Mouse (Mus musculus) G1E (cell line): ENCODE data around the gene Map2k3. TPM values are rescaled to one million over a fixed set of nuclear protein-coding genes. Genes with fewer than 3 reads are reported as not detected.

Experiments
- ATAC-seq: 2 replicates; pipeline ENCODE4 v1.8.0; 2016; ENCODE audit warnings: mild to moderate bottlenecking; ENCODE audit not compliant: insufficient number of reproducible peaks, poor library complexity, low FRiP score, severe bottlenecking; ENCODE audit errors: extremely low read depth
- DNase-seq: peaks from one replicate; pipeline ENCODE4 v3.0.0; 2012; ENCODE audit warnings: low spot score
- H3K27me3 ChIP-seq: 2 replicates; pipeline ENCODE4 v1.6.1; 2012; ENCODE audit warnings: mild to moderate bottlenecking, low read length, inconsistent platforms; ENCODE audit not compliant: insufficient read depth
- H3K36me3 ChIP-seq: replicated peaks from 2 replicates; pipeline ENCODE3; 2012; ENCODE audit warnings: mild to moderate bottlenecking, inconsistent platforms
- H3K4me1 ChIP-seq: 2 replicates; pipeline ENCODE4 v1.6.1; 2012; ENCODE audit warnings: low read depth, low read length, inconsistent platforms, mixed read lengths; ENCODE audit not compliant: insufficient read depth
- H3K4me3 ChIP-seq: 2 replicates; pipeline ENCODE4 v1.5.1; 2012; ENCODE audit warnings: low read depth, mild to moderate bottlenecking, inconsistent platforms, low read length, moderate library complexity, mixed read lengths
- H3K9me3 ChIP-seq: replicated peaks from 2 replicates; pipeline ENCODE4 v1.6.1; 2012; ENCODE audit warnings: inconsistent platforms
- CTCF ChIP-seq: IDR thresholded peaks from 2 replicates; pipeline ENCODE4 v1.5.1; 2012; ENCODE audit warnings: low read depth, low read length, inconsistent platforms, mixed read lengths
- GATA1 ChIP-seq: IDR thresholded peaks from 2 replicates; pipeline ENCODE4 v1.6.1; 2012; ENCODE audit warnings: borderline replicate concordance, low read length, inconsistent platforms, mixed read lengths
- GATA2 ChIP-seq: IDR thresholded peaks from 2 replicates; pipeline ENCODE4 v1.6.1; 2012; ENCODE audit warnings: low read depth, low read length, inconsistent platforms, borderline replicate concordance
- POLR2AphosphoS5 ChIP-seq: IDR thresholded peaks from 2 replicates; pipeline ENCODE4 v1.6.1; 2012; ENCODE audit warnings: low read depth, low read length, inconsistent platforms; ENCODE audit not compliant: insufficient replicate concordance
- TAL1 ChIP-seq: conservative IDR thresholded peaks from 2 replicates; pipeline ENCODE4 v1.6.1; 2012; ENCODE audit warnings: low read depth, low read length, inconsistent platforms, mixed read lengths
- polyA plus RNA-seq: library from polyadenylated mRNA; stranded (reverse); fragments of >175 nt; gene quantifications from 2 replicates; pipeline ENCODE4 v1.2.3, GENCODE M21; 2012
- total RNA-seq, 2 experiments: library from RNA; stranded (forward) in 1 of 2; stranded (reverse) in 1 of 2; fragments of 200-1000 nt in 1 of 2; fragments of >200 nt in 1 of 2; fragmentation: Nextera tagmentation in 1 of 2; gene quantifications; 2 replicates each; pipeline ENCODE4 v1.2.3; 2014 to 2017

The Map2k3 gene
- total and polyA plus RNA-seq, 3 experiments, result 30.6 to 189 (median 32.1) TPM

DNA sequence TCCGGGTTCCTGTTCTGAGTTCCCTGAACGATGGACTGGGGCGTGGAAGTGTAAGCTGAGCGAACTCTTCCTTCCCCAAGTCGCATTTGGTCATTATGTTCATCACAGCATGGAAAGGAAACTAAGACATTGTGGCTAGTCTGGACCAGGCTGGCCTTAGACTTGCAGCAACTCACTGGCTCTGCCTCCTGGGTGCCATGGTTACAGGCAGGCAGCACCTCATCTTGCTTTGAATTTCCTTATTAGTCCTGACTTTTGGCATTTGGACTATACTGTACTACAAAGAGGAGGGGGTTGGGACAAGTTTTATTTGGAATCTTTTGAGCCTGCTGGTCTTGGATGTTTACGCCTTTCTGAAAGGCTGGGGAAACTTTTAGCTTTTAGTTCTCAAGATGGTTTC lies 35.1 kb downstream of the Map2k3 start:
- ATAC-seq, result no peak
- no peak for DNase-seq
- TF ChIP-seq CTCF (no peak), GATA1 (no peak), TAL1 (no peak), POLR2AphosphoS5 (no peak), GATA2 (no peak)
- Histone ChIP-seq H3K36me3 (no peaks in the 10 kb centered on the region), H3K4me1 (no peaks in the 10 kb centered on the region; the same call in 1 of the 2 replicates), H3K27me3 (peaks cover 31% of the 10 kb centered on the region), H3K4me3 (no peak overlapping the region), H3K9me3 (peaks cover 2% of the 10 kb centered on the region; the same call in 1 of the 2 replicates)

DNA sequence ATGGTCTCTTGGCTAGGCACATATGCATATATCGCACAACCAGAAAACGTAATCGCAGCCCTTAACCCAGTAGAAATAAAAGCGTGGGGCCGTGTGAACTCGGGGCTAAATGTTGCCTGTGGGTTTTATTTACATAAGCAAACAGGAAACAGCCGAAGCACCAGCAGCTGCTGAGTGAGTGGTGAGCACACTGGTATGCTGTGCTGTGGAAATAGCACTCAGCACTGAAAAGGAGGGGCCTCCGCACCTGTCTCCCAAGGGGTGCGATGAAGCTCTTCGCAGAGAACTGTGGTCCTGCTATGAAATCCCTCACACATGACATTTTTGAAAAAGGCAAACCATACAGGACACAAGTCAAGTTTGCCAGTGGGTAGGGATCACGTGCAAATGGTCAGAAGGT lies 43.3 kb downstream of the Map2k3 start:
- DNase-seq (no peak), ATAC-seq (no peak)
- H3K9me3 ChIP-seq, result no peaks in the 10 kb centered on the region
- TF ChIP-seq GATA1, result no peak
- H3K4me3 ChIP-seq, result no peak overlapping the region
- H3K27me3 ChIP-seq, result peaks cover 21% of the 10 kb centered on the region
- H3K4me1 ChIP-seq, result no peaks in the 10 kb centered on the region
- H3K36me3 ChIP-seq, result no peaks in the 10 kb centered on the region

DNA sequence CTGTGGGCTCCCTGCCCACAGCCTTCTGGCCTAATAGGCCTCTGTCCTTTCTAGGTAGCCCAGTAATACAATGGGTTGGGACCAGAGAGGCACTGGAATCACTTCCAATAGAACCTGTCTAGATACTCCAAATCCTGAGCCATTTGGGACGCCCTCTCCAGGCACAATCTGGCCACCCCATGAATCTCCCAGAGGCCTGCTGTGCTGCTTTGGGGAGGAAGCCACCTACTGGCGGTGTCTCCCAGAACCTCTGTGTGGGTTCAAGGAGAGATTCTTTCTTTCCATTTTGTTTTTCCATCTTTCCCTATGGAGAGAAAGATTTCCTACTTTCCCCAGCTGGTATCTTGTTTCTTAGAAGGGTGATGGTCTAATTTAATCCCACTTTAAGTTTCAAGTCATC lies 44.4 kb downstream of the Map2k3 start:
- peaks cover 15% of the 10 kb centered on the region for H3K27me3 ChIP-seq
- H3K4me3 ChIP-seq, result no peak overlapping the region
- H3K36me3 ChIP-seq, result no peaks in the 10 kb centered on the region
- ATAC-seq, result no peak
- H3K4me1 ChIP-seq, result no peaks in the 10 kb centered on the region
- H3K9me3 ChIP-seq, result no peaks in the 10 kb centered on the region
- TF ChIP-seq GATA1, result no peak
- TF ChIP-seq CTCF, result no peak
- TF ChIP-seq GATA2, result no peak
- no peak for TF ChIP-seq POLR2AphosphoS5
- no peak for TF ChIP-seq TAL1
- no peak for DNase-seq

DNA sequence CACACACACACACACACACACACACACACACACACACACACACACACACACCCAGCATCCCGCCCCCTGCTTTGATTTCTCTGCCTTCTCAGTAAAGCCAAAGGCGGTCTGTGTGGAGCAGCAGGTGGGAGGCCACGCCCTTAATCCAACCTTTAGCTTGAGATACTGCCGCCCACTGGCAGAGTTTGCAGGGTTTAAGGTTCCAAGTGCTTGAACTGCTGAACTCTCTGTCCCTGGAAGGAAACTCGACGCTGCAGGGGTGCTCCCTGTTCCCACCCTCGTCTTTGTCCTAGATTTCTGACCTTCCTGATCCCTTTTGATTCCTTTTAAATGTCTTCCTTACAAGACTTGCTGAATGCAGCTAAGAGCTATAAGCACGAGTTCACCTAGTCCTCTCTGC lies 44.9 kb downstream of the Map2k3 start:
- Histone ChIP-seq H3K36me3 (no peaks in the 10 kb centered on the region), H3K4me3 (no peak overlapping the region), H3K9me3 (no peaks in the 10 kb centered on the region), H3K27me3 (peaks cover 15% of the 10 kb centered on the region), H3K4me1 (no peaks in the 10 kb centered on the region)
- ATAC-seq, result no peak
- DNase-seq, result no peak
- TF ChIP-seq GATA2, result no peak

DNA sequence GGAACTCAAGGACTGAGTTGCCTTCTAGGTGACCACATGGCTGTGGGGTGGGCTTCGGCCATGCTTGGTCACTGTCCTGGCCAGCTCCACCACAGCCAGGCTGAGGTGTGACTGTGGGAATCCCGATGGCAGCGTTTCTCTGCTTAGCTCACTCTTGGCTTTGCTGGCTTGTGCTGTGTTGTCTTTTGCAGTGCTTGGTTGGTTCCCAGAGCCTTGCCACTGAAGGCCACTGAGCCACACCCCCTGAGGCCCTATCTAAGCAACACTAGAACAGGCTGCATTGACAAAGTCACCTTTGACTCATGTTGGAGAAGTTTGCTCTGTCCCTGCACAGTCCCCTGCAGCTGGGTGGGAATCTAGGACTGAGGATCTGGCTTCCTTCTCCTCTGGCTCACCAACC lies 45.3 kb downstream of the Map2k3 start:
- DNase-seq, result no peak
- H3K36me3 ChIP-seq, result no peaks in the 10 kb centered on the region
- no peak for ATAC-seq
- H3K27me3 ChIP-seq, result peaks cover 15% of the 10 kb centered on the region
- no peaks in the 10 kb centered on the region for H3K9me3 ChIP-seq
- TF ChIP-seq POLR2AphosphoS5 (no peak), TAL1 (no peak), CTCF (no peak), GATA1 (no peak), GATA2 (no peak)
- no peak overlapping the region for H3K4me3 ChIP-seq
- H3K4me1 ChIP-seq, result no peaks in the 10 kb centered on the region

DNA sequence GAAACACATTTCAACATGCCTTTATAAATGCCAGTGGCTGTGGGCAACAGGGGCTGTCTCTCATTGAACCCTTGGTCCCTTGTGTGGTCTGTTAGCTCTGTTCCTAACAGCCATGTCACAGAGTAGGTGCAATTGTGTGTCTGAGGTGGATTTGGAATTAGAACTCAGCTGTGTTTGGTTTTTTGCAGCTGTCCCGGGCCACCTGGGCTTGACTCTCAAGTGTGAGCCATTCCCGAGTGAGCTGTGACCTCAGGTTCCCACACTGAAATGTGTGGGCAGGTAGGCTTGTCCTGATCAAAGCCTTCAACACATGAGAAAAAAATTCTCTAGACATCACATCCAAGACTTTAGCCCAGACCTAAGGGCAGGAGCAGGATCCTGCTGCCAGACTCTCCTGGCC lies 46.8 kb downstream of the Map2k3 start:
- no peak for DNase-seq

DNA sequence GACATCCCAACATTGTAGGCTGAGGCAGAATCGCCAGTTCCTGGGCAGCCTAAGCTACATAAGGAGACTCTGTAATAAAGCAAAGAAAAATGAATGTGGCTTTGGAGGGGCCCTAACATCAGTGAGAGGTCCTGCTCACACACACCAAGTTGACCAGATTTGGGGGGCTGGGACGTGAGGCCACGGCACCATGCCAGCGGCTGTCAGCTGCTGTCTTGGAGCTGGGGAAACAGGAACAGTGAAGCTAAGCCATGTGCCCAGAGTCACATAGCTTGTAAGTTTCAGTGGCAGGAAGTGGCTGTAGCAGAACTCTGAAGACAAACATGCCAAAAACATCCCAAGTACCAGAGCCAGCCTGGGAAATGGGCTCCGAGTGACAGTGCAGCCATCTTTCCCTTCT lies 48.0 kb downstream of the Map2k3 start:
- no peak for ATAC-seq
- no peaks in the 10 kb centered on the region for H3K36me3 ChIP-seq
- H3K4me1 ChIP-seq, result no peaks in the 10 kb centered on the region
- H3K27me3 ChIP-seq, result peaks cover 13% of the 10 kb centered on the region
- H3K9me3 ChIP-seq, result no peaks in the 10 kb centered on the region
- TF ChIP-seq TAL1, result no peak
- no peak for TF ChIP-seq POLR2AphosphoS5
- TF ChIP-seq CTCF, result no peak
- no peak for TF ChIP-seq GATA2
- no peak for TF ChIP-seq GATA1
- no peak for DNase-seq
- H3K4me3 ChIP-seq, result no peak overlapping the region

More for the DNA sequence above, 46.8 kb downstream of the Map2k3 start:
- no peaks in the 10 kb centered on the region for H3K36me3 ChIP-seq
- H3K4me1 ChIP-seq, result no peaks in the 10 kb centered on the region
- TF ChIP-seq TAL1 (no peak), CTCF (no peak)
- no peak overlapping the region for H3K4me3 ChIP-seq
- no peaks in the 10 kb centered on the region for H3K9me3 ChIP-seq
- H3K27me3 ChIP-seq, result peaks cover 13% of the 10 kb centered on the region
- ATAC-seq, result no peak
